Comparison of ENCODE assay signal across 9 mouse cellular contexts in the genomic region with DNA sequence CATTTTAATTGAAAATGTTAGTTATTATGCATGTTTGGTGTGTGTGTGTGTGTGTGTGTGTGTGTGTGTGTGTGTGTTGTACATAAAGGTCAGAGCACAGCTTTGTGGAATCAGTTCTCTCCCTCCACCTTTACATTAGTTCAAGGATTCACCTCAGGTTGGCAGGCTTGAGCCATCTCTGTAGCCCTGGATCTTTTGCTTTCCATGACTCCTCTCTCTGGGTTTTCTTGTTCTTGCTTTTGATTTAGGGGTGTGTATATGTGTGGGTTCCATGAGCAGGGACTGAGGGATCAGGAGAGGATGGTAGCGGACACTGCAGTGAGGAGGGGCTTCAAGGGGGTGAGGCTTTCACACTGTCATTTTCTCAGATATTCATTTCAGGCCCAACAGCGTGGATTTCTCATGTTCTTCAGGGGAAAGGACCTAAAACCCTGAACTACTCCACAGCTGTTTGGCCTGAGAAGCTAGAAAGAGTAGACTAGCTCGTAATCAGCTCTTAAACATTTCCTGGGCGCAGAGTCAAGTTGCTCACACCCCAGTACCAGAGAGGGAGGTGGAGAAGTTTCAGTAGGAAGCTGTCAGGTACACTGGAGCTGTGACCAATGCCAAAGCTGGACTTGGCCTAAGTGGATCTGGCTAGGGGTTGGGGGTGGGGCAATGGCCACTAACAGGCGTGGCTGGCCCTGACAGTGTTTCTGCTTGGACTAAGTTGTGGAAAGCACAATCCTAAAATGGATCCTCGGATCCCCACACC. TPM values are rescaled to one million over a fixed set of nuclear protein-coding genes. Genes with fewer than 3 reads are reported as not detected.
DNase-seq lines count a peak whose midpoint lies in the region; ATAC-seq and TF ChIP-seq lines count a peak whose summit lies in the region.
"Had no signal": no experiment of that assay in that cellular context is flagged by ENCODE, and none has a peak within 500 bp of the region (broad histone marks: within the 10 kb centered on the region; RNA-seq: fewer than 3 reads in every experiment).

No protein-coding gene starts in this region.

- H3K9ac ChIP-seq in kidney, postnatal 0 days (ENCODE audit: low read depth, low read length), result no peak overlapping the region
- peak overlapping the region; percentile 17; the same call in 1 of the 2 replicates for H3K9ac ChIP-seq in forebrain, embryonic 14.5 days (ENCODE audit: low read length)
- no peak overlapping the region for H3K9ac ChIP-seq in midbrain, embryonic 15.5 days

- no peak for ATAC-seq in kidney, postnatal 0 days (replicated peaks; ENCODE audit: low FRiP score, low read depth)
- ATAC-seq in forebrain, embryonic 14.5 days, result 0 out of 2 replicates have a peak, but pooled peaks have one; percentile 14
- ATAC-seq in midbrain, embryonic 15.5 days (replicated peaks), result peak; percentile 11; the same call in 1 of the 2 replicates

- H3K9me3 ChIP-seq in kidney, postnatal 0 days (replicated peaks; ENCODE audit: low read length), result no peaks in the 10 kb centered on the region
- no peaks in the 10 kb centered on the region for H3K9me3 ChIP-seq in forebrain, embryonic 14.5 days (replicated peaks; ENCODE audit: control insufficient read depth, low read length)
- no peaks in the 10 kb centered on the region for H3K9me3 ChIP-seq in midbrain, embryonic 15.5 days
- H3K9me3 ChIP-seq: megakaryocyte, embryonic 14.5 days had no signal

- H3K4me1 ChIP-seq in kidney, postnatal 0 days (replicated peaks; ENCODE audit: insufficient read depth, low read length), result no peaks in the 10 kb centered on the region
- H3K4me1 ChIP-seq in forebrain, embryonic 14.5 days (ENCODE audit: control insufficient read depth, insufficient read depth, low read length), result peaks cover 59% of the 10 kb centered on the region
- peaks cover 64% of the 10 kb centered on the region for H3K4me1 ChIP-seq in midbrain, embryonic 15.5 days

- WGBS in kidney, postnatal 0 days, result 69% methylated on average over 6 of the region's 6 CpGs
- WGBS in forebrain, embryonic 14.5 days, result 76% methylated on average over 6 of the region's 6 CpGs
- 76% methylated on average over 6 of the region's 6 CpGs for WGBS in midbrain, embryonic 15.5 days

- no peak for DNase-seq in kidney, postnatal 0 days (ENCODE audit: low spot score)
- no peak for DNase-seq in kidney, postnatal 10 days
- DNase-seq in adipocyte (ENCODE audit: low spot score), result peak; percentile 9
- no peak for DNase-seq in forebrain, embryonic 14.5 days (ENCODE audit: low spot score)
- no peak for DNase-seq in layer of hippocampus, adult 11-12 months (ENCODE audit: low spot score)
- DNase-seq in urinary bladder, adult 2 months (ENCODE audit: low spot score), result no peak

- H3K4me2 ChIP-seq in kidney, postnatal 0 days (ENCODE audit: low read length), result no peak overlapping the region
- H3K4me2 ChIP-seq in forebrain, embryonic 14.5 days (ENCODE audit: low read length), result no peak overlapping the region
- H3K4me2 ChIP-seq in midbrain, embryonic 15.5 days, result no peak overlapping the region
- H3K4me2 ChIP-seq: liver, embryonic 11.5 days had no signal

- H3K36me3 ChIP-seq in kidney, postnatal 0 days (ENCODE audit: insufficient read depth, low read length), result no peaks in the 10 kb centered on the region
- H3K36me3 ChIP-seq in forebrain, embryonic 14.5 days (ENCODE audit: control insufficient read depth, insufficient read depth, low read length), result no peaks in the 10 kb centered on the region
- no peaks in the 10 kb centered on the region for H3K36me3 ChIP-seq in midbrain, embryonic 15.5 days (replicated peaks)

- H3K4me3 ChIP-seq in kidney, postnatal 0 days (replicated peaks; ENCODE audit: low read depth, low read length), result no peak overlapping the region
- H3K4me3 ChIP-seq in forebrain, embryonic 14.5 days (ENCODE audit: low read depth, low read length), result no peak overlapping the region
- no peak overlapping the region for H3K4me3 ChIP-seq in midbrain, embryonic 15.5 days
- H3K4me3 ChIP-seq: megakaryocyte, embryonic 14.5 days had no signal

- TF ChIP-seq CTCF in kidney, postnatal 0 days (IDR thresholded peaks at IDR 0.05; ENCODE audit: low read depth), result peak; percentile 27; the same call in 1 of the 2 replicates

- no peaks in the 10 kb centered on the region for H3K27me3 ChIP-seq in kidney, postnatal 0 days (ENCODE audit: insufficient read depth, low read length)
- H3K27me3 ChIP-seq in forebrain, embryonic 14.5 days (replicated peaks; ENCODE audit: control insufficient read depth, insufficient read depth, low read length), result no peaks in the 10 kb centered on the region
- no peaks in the 10 kb centered on the region for H3K27me3 ChIP-seq in midbrain, embryonic 15.5 days (replicated peaks)

- H3K27ac ChIP-seq in kidney, postnatal 0 days, result no peak overlapping the region
- H3K27ac ChIP-seq in forebrain, embryonic 14.5 days (ENCODE audit: low read depth, low read length), result peak overlapping the region; percentile 92
- H3K27ac ChIP-seq in midbrain, embryonic 15.5 days, result peak overlapping the region; percentile 83

RNA-seq across cellular contexts. Expression of a gene that starts 2.6 kb away (rescaled TPM):
- polyA plus RNA-seq in kidney, postnatal 0 days (2015; fragmentation: Nextera tagmentation; extraction: Ambion mirVana), result 12.2 and 13.2 TPM in 2 replicates
- polyA plus RNA-seq in forebrain, embryonic 14.5 days (2014; fragmentation: Nextera tagmentation; extraction: Ambion mirVana), result 9.9 and 11.1 TPM in 2 replicates
- polyA plus RNA-seq in midbrain, embryonic 15.5 days (2015; fragmentation: Nextera tagmentation; extraction: Ambion mirVana), result 15.0 and 15.7 TPM in 2 replicates
- polyA plus RNA-seq in urinary bladder, adult 2 months (2012; rRNA removed), result 0.50 and 0.63 TPM in 2 replicates

RNA-seq across cellular contexts. Expression of a gene that starts 52.5 kb away (rescaled TPM):
- polyA plus RNA-seq in kidney, postnatal 0 days (2015; fragmentation: Nextera tagmentation; extraction: Ambion mirVana), result 0.09 and 0.13 TPM in 2 replicates
- polyA plus RNA-seq in forebrain, embryonic 14.5 days (2014; fragmentation: Nextera tagmentation; extraction: Ambion mirVana), result 0.48 and 1.1 TPM in 2 replicates
- 0.36 and 0.79 TPM in 2 replicates for polyA plus RNA-seq in midbrain, embryonic 15.5 days (2015; fragmentation: Nextera tagmentation; extraction: Ambion mirVana)
- polyA plus RNA-seq in urinary bladder, adult 2 months (2012; rRNA removed), result 0.06 and 0.09 TPM in 2 replicates
- polyA plus RNA-seq: liver, embryonic 11.5 days had no signal

RNA-seq across cellular contexts. Expression of a gene that starts 59.9 kb away (rescaled TPM):
- 0.31 and 0.64 TPM in 2 replicates for polyA plus RNA-seq in kidney, postnatal 0 days (2015; fragmentation: Nextera tagmentation; extraction: Ambion mirVana)
- polyA plus RNA-seq in forebrain, embryonic 14.5 days (2014; fragmentation: Nextera tagmentation; extraction: Ambion mirVana), result 0.15 and 0.54 TPM in 2 replicates
- 0.44 and 1.1 TPM in 2 replicates for polyA plus RNA-seq in midbrain, embryonic 15.5 days (2015; fragmentation: Nextera tagmentation; extraction: Ambion mirVana)
- 0.36 and 0.37 TPM in 2 replicates for polyA plus RNA-seq in urinary bladder, adult 2 months (2012; rRNA removed)
- polyA plus RNA-seq: liver, embryonic 11.5 days had no signal
